Mouse (Mus musculus) liver, postnatal 0 days (tissue): Measurements from ENCODE around the gene Cdkn3.

Source experiments
- CTCF ChIP-seq: sonication (generic); IDR thresholded peaks from 2 replicates; pipeline ENCODE4 v1.5.1; 2016; ENCODE audit warnings: antibody characterized with exemption, low read depth
- EP300 ChIP-seq: IDR thresholded peaks from 2 replicates; pipeline ENCODE4 v1.6.1; 2016; ENCODE audit warnings: antibody characterized with exemption, low read depth, mild to moderate bottlenecking

DNA sequence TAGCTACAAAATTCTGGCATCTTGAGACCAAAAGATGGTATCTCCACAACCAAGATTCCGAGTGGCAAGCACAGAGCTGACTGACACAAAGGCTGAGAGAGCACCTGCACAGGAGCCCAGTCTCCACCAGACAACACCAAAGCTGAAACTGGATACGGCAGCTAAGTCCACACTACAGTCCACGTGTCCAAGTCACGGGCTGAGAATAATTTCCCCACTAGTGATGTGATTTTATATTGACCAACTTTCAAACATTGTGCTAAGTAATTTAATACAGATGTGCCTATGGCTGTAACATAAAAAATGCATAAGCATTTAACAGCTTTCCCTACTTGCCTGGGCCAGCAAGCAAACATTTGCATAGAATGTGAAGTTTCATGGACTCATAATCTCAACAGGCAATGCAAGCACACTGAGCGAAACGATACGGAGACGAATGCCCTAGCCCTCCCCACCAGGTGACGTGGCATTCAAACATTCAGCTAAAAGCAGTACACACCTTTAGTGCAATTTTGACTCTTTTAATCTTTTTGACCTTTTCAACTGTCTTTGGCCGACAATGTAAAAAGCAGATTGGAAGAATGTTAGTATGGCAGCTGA is 23.1 kb downstream of the Cdkn3 start:
- TF ChIP-seq CTCF (no peak), EP300 (no peak)
